Mouse (Mus musculus) intestine, embryonic 16.5 days (tissue): ENCODE results near the gene Syce3. TPM values are rescaled to one million over a fixed set of nuclear protein-coding genes. Genes with fewer than 3 reads are reported as not detected.

Experiments
- ATAC-seq: fragments of 200-750 bp; cut with Nextera tagmentation; 2 replicates; pipeline ENCODE4 v1.8.0; 2017; ENCODE audit warnings: moderate TSS enrichment, moderate library complexity
- H3K27ac ChIP-seq: fragments of 300-500 bp; sonication (generic); 2 replicates; pipeline ENCODE4 v1.5.1; 2014; ENCODE audit warnings: mild to moderate bottlenecking, low read length
- H3K27me3 ChIP-seq: fragments of 300-500 bp; sonication (generic); replicated peaks from 2 replicates; pipeline ENCODE4 v1.6.1; 2014; ENCODE audit warnings: low read length, control low read depth, mixed read lengths; ENCODE audit not compliant: control insufficient read depth, insufficient read depth
- H3K36me3 ChIP-seq: fragments of 300-500 bp; sonication (generic); 2 replicates; pipeline ENCODE4 v1.6.1; 2014; ENCODE audit warnings: low read length, control low read depth; ENCODE audit not compliant: control insufficient read depth, insufficient read depth
- H3K4me1 ChIP-seq: fragments of 300-500 bp; sonication (generic); 2 replicates; pipeline ENCODE4 v1.6.1; 2014; ENCODE audit warnings: low read length, control low read depth, mixed read lengths; ENCODE audit not compliant: control insufficient read depth, insufficient read depth
- H3K4me2 ChIP-seq: fragments of 300-500 bp; sonication (generic); 2 replicates; pipeline ENCODE4 v1.6.1; 2014; ENCODE audit warnings: low read depth, low read length, control low read depth
- H3K4me3 ChIP-seq: fragments of 300-500 bp; sonication (generic); 2 replicates; pipeline ENCODE4 v1.5.1; 2014; ENCODE audit warnings: mild to moderate bottlenecking, low read length
- H3K9ac ChIP-seq: fragments of 300-500 bp; sonication (generic); 2 replicates; pipeline ENCODE4 v1.6.1; 2014; ENCODE audit warnings: low read depth, low read length
- H3K9me3 ChIP-seq: fragments of 300-500 bp; sonication (generic); 2 replicates; pipeline ENCODE4 v1.6.1; 2016; ENCODE audit warnings: low read length, control low read depth; ENCODE audit not compliant: control insufficient read depth
- WGBS: fragments of 180-500 bp; shearing (Covaris S2); extraction: QIAGEN DNeasy Blood & Tissue Kit; methylation state at CpG from one replicate; pipeline ENCODE4 v1.1.7; 2014; 5-methylcytosine and 5-hydroxymethylcytosine counted together
- polyA plus RNA-seq: library from polyadenylated mRNA; unstranded; fragments of >200 nt; fragmentation: Nextera tagmentation; extraction: Ambion mirVana; gene quantifications from 2 replicates; pipeline ENCODE4 v1.2.1, GENCODE M21; 2015

Syce3 gene
- polyA plus RNA-seq, 1 experiment from 2014 or later: 0.92 TPM

DNA sequence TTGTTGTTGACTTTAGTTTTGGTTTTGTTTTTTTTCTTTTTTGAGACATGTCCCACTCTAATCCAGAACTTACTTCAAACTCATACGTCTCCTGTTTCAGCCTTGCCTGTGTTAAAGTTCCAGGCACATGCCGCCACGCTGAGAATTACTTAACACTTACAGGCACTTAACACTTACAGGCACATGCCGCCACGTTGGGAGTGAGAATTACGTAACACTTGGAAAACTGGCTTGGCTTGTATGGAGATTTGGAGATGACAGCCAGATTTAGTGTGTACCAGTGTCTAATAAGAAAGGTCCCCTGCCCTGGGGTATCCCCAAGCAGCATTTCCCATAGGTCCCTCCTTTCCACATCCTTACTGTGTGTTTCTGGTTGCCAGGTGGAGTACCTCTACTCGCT is 47.3 kb downstream of the Syce3 start:
- Histone ChIP-seq H3K27me3 (no peaks in the 10 kb centered on the region), H3K27ac (no peak overlapping the region), H3K4me3 (no peak overlapping the region), H3K4me1 (peaks cover 3% of the 10 kb centered on the region; the same call in 1 of the 2 replicates), H3K36me3 (peaks cover 11% of the 10 kb centered on the region; the same call in 1 of the 2 replicates), H3K9me3 (no peaks in the 10 kb centered on the region), H3K9ac (no peak overlapping the region), H3K4me2 (no peak overlapping the region)
- ATAC-seq: no peak
- WGBS: 89% methylated on average over 7 of the region's 7 CpGs

GRCm38 (mm10) chr15:89358784-89359183 is 51.5 kb downstream of the Syce3 start:
- WGBS: 79% methylated on average over 3 of the region's 3 CpGs
- Histone ChIP-seq H3K4me1 (peaks cover 18% of the 10 kb centered on the region), H3K4me2 (no peak overlapping the region)

GRCm38 (mm10) chr15:89356372-89356771 is 53.9 kb downstream of the Syce3 start:
- peak overlapping the region; percentile 93 for H3K9ac ChIP-seq
- under 1% methylated on average over 15 of the region's 15 CpGs for WGBS

More at GRCm38 (mm10) chr15:89358784-89359183, 51.5 kb downstream of the Syce3 start:
- no peak overlapping the region for H3K4me3 ChIP-seq
- no peak for ATAC-seq
- H3K27ac ChIP-seq: no peak overlapping the region
- no peaks in the 10 kb centered on the region for H3K27me3 ChIP-seq
- no peaks in the 10 kb centered on the region for H3K9me3 ChIP-seq
- H3K36me3 ChIP-seq: 0 out of 2 replicates have a peak, but pooled peaks cover 2% of the 10 kb centered on the region
- H3K9ac ChIP-seq: no peak overlapping the region

DNA sequence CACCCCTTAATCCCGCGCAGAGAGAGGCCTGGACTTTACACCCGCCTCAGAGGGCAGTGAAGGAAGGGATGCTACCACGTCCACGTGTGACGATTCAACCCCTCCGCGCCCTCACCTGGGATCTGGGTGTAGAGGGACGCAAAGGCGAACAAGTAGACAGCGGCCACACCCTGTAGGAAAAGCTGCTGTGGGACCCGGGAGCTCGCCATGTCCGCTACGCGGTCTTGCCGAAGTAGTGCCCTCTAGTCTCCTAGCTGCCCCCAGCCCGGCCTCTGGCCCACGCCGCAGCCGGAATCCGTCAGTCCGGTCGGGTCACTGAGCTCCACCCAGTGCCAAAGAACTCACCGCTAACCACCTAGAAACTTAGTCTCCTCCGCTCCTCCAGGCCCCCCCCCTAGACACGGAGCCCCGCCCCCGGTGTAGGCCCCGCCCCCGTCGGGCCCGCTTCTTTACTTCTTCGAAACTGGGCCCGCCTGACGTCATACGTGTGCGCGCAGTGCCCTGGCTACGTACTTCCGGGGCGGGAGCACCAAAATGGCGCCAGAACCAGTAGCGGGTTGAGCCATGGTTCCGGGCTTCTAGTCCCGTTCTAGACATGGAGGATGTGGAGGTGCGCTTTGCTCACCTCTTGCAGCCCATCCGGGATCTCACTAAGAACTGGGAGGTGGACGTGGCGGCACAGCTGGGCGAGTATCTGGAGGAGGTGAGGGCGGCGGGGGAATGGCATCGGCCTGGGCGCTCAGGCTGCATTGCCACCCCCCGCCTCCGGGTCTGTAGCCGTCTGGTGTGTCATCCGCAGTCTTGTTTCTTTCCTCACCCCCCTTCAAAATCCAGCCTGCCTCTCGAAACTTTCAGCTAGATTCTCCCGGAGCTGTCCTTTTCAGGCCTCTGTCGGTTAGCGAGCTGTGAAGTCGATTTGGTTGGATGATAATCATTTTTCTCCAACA is 54.8 kb downstream of the Syce3 start, which contains the start of the genes Lmf2 and Ncaph2:
TSS of gene Lmf2 (minus strand) at position 419 of the 947 bp plus-strand sequence.
TSS of gene Ncaph2 (plus strand) at position 479 of the 947 bp plus-strand sequence.
- peak; percentile 93 for ATAC-seq
- H3K9me3 ChIP-seq: no peaks in the 10 kb centered on the region
- H3K27me3 ChIP-seq: no peaks in the 10 kb centered on the region
- peak within 1 kb of the TSS; percentile 67 for H3K4me3 ChIP-seq
- peaks cover 18% of the 10 kb centered on the region for H3K4me1 ChIP-seq
- peaks cover 19% of the 10 kb centered on the region for H3K36me3 ChIP-seq
- under 1% methylated on average over 64 of the region's 64 CpGs for WGBS
- peak within 1 kb of the TSS; percentile 70 for H3K4me2 ChIP-seq
- peak within 1 kb of the TSS; percentile 93 for H3K9ac ChIP-seq
- peak within 1 kb of the TSS; percentile 75 for H3K27ac ChIP-seq

More at GRCm38 (mm10) chr15:89356372-89356771, 53.9 kb downstream of the Syce3 start:
- Histone ChIP-seq H3K27me3 (no peaks in the 10 kb centered on the region), H3K4me3 (peak overlapping the region; percentile 67), H3K36me3 (peaks cover 17% of the 10 kb centered on the region), H3K9me3 (no peaks in the 10 kb centered on the region), H3K4me1 (peaks cover 18% of the 10 kb centered on the region), H3K4me2 (peak overlapping the region; percentile 70), H3K27ac (peak overlapping the region; percentile 75)
- peak; percentile 50 for ATAC-seq

DNA sequence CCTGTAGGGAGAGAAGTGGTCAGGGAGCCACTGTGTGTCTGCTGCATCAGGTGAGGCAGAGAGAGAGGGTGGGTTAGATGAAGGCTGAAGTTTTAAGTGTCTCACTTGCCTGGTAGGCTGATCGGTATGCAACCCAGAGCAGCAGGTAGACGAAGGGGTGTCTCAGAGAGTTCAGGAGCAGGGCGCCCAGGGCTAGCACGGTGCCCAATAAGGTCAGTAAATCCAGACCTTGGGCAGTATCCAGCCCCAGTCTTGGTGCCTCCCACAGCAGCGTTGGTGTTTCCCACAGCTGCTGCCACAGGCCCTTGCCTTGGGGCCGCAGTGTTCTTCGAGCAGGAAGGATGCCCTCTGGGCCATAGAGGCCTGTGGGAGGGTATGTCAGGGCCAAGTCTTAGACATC is 55.8 kb downstream of the Syce3 start:
- H3K27me3 ChIP-seq: no peaks in the 10 kb centered on the region
- no peak for ATAC-seq
- WGBS: 75% methylated on average over 7 of the region's 7 CpGs
- H3K4me3 ChIP-seq: peak overlapping the region; percentile 67
- no peaks in the 10 kb centered on the region for H3K9me3 ChIP-seq
- peak overlapping the region; percentile 67 for H3K4me2 ChIP-seq
- H3K36me3 ChIP-seq: peaks cover 19% of the 10 kb centered on the region
- H3K27ac ChIP-seq: no peak overlapping the region
- peaks cover 18% of the 10 kb centered on the region for H3K4me1 ChIP-seq
- H3K9ac ChIP-seq: peak overlapping the region; percentile 93

DNA sequence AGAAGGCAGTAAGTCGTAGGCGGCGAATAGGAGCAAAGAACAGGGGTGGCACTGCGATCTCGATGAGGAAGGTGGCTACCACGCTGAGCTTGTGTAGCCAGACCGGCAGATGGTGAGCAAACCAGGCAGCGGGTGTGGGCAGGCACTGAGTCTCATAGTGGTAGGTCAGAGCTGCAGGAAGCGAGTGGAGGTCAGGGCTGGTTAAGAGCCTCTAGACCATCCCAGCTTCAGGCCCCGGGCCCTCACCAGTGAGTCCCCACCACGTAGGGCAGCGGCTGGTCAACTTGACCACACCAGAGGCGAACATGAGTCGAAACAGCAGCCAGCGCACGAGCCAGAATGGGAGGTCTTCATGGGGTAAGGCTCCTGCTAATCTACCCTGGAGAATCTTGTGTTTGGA is 56.5 kb downstream of the Syce3 start:
- Histone ChIP-seq H3K9me3 (no peaks in the 10 kb centered on the region), H3K27ac (no peak overlapping the region), H3K4me1 (peaks cover 16% of the 10 kb centered on the region), H3K9ac (peak overlapping the region; percentile 93; the same call in 1 of the 2 replicates), H3K27me3 (no peaks in the 10 kb centered on the region), H3K4me3 (no peak overlapping the region), H3K4me2 (no peak overlapping the region), H3K36me3 (peaks cover 19% of the 10 kb centered on the region)
- 96% methylated on average over 16 of the region's 16 CpGs for WGBS
- no peak for ATAC-seq

DNA sequence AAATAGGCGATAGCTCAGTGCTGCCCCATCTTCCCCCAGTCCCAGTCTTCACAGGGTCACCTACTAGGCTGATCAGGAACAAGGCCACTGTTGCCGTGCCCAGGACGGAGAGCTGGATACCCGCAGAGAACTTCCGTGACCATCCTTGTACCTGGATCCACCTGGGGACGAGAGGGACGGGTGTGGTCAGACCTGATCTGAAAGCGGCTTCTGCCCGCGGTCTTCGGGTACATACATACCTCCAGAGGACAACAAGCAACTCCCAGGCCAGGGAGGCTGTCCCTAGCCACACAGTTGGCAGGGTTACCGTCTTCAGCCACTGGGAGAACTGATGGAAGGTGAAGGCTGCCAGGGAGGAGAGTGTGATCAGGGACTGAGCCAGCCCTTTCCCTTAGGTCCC is 57.5 kb downstream of the Syce3 start:
- Histone ChIP-seq H3K27me3 (no peaks in the 10 kb centered on the region), H3K4me1 (peaks cover 14% of the 10 kb centered on the region), H3K4me2 (no peak overlapping the region), H3K36me3 (peaks cover 19% of the 10 kb centered on the region), H3K27ac (no peak overlapping the region), H3K9ac (no peak overlapping the region), H3K4me3 (no peak overlapping the region), H3K9me3 (no peaks in the 10 kb centered on the region)
- WGBS: 98% methylated on average over 12 of the region's 12 CpGs
- ATAC-seq: no peak

- Histone ChIP-seq H3K4me2 (no peak overlapping the region), H3K9me3 (no peaks in the 10 kb centered on the region), H3K27me3 (no peaks in the 10 kb centered on the region), H3K4me3 (no peak overlapping the region), H3K36me3 (peaks cover 19% of the 10 kb centered on the region), H3K4me1 (peaks cover 9% of the 10 kb centered on the region), H3K9ac (no peak overlapping the region), H3K27ac (no peak overlapping the region)
- WGBS: 95% methylated on average over 14 of the region's 14 CpGs
- no peak for ATAC-seq
These were observed 58.2 kb downstream of the Syce3 start for GRCm38 (mm10) chr15:89352054-89352453.

- H3K4me3 ChIP-seq: no peak overlapping the region
- no peaks in the 10 kb centered on the region for H3K27me3 ChIP-seq
- H3K9ac ChIP-seq: no peak overlapping the region
- WGBS: 83% methylated on average over 15 of the region's 15 CpGs
- peaks cover 9% of the 10 kb centered on the region for H3K4me1 ChIP-seq
- H3K27ac ChIP-seq: no peak overlapping the region
- no peak overlapping the region for H3K4me2 ChIP-seq
- H3K9me3 ChIP-seq: no peaks in the 10 kb centered on the region
- no peak for ATAC-seq
- peaks cover 19% of the 10 kb centered on the region for H3K36me3 ChIP-seq
These were observed 59.0 kb downstream of the Syce3 start for GRCm38 (mm10) chr15:89351302-89351701.
